Mouse (Mus musculus) heart, adult 2 months (tissue): ENCODE results near the gene Pakap.

ENCODE experiments used
- CTCF ChIP-seq: fragments of 200-600 bp; IDR thresholded peaks from 2 replicates; pipeline ENCODE4 v1.8.1; 2022; ENCODE audit warnings: antibody characterized with exemption, mild to moderate bottlenecking, moderate library complexity
- POLR2A ChIP-seq: fragments of 200-500 bp; IDR thresholded peaks from 2 replicates; pipeline ENCODE4 v1.6.1; 2011; ENCODE audit warnings: mild to moderate bottlenecking, low read depth, low read length, control low read depth; ENCODE audit not compliant: insufficient read depth

DNA sequence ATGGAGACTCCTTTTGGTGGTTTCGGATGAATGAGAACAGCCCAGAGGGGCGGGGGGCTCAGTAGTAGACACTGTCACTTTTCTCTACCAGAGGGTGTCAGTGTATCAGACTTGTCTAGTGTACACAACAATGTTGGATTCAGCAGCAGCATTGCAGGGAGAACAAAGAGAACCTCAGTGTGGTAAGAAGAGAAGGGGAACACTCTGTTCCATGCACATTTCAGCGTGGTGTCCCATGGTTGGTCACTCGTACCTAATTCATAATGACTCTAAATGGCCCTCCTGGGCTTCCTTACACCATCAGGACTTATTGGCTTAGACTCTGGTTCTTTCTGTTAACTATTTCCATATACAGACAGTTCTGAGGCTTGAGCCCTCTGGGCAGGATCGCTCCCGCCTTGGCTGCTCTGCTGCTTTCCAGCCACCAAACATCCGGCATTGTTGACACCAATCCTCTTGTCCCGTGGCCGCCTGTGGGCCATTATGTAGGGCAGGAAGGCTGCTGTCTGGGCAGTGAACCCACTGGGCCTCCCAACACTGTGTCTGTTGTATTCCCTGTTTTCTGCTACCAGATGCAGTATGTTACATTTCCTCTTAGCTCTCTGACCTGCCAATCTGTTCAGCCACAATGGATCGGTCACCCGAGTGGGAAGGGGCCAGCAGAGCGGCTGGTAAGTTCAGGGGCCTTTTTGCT, 130.1 kb downstream of the Pakap start:
- no peak for TF ChIP-seq POLR2A
- TF ChIP-seq CTCF = no peak
